Mouse (Mus musculus): ENCODE data around the gene Stbd1.

- TF ChIP-seq EP300 (IDR thresholded peaks at IDR 0.05; ENCODE audit: insufficient read depth, low read depth, low read length) (no peak), CTCF (IDR thresholded peaks at IDR 0.05) (no peak)
Measured at GRCm38 (mm10) chr5:92554443-92554842, 48.4 kb upstream of the Stbd1 start.

Measured in heart, adult 2 months (tissue).